Mouse (Mus musculus) heart, postnatal 0 days (tissue): ENCODE measurements around the gene P4ha2. TPM values are rescaled to one million over a fixed set of nuclear protein-coding genes. Genes with fewer than 3 reads are reported as not detected.

Experiments
- ATAC-seq: fragments of 200-750 bp; cut with Nextera tagmentation; 2 replicates; pipeline ENCODE4 v1.8.0; 2017; ENCODE audit warnings: low read depth, moderate number of reproducible peaks, moderate library complexity; ENCODE audit not compliant: insufficient read depth
- DNase-seq: peaks from one replicate; pipeline ENCODE4 v3.0.0-alpha.2; 2016; ENCODE audit warnings: low spot score
- H3K27ac ChIP-seq: fragments of 300-500 bp; sonication (generic); 2 replicates; pipeline ENCODE4 v1.5.1; 2014; ENCODE audit warnings: low read depth, mild to moderate bottlenecking
- H3K27me3 ChIP-seq: fragments of 300-500 bp; sonication (generic); 2 replicates; pipeline ENCODE4 v1.6.1; 2014; ENCODE audit warnings: low read length, mixed read lengths; ENCODE audit not compliant: control insufficient read depth, insufficient read depth
- H3K36me3 ChIP-seq: fragments of 300-500 bp; sonication (generic); replicated peaks from 2 replicates; pipeline ENCODE4 v1.6.1; 2014; ENCODE audit warnings: low read length, mixed read lengths; ENCODE audit not compliant: control insufficient read depth, insufficient read depth
- H3K4me1 ChIP-seq: fragments of 300-500 bp; sonication (generic); 2 replicates; pipeline ENCODE4 v1.6.1; 2014; ENCODE audit warnings: antibody characterized with exemption; ENCODE audit not compliant: control insufficient read depth, insufficient read depth
- H3K4me2 ChIP-seq: fragments of 300-500 bp; sonication (generic); 2 replicates; pipeline ENCODE4 v1.6.1; 2014; ENCODE audit warnings: low read depth, mild to moderate bottlenecking, low read length, moderate library complexity
- H3K4me3 ChIP-seq: fragments of 300-500 bp; sonication (generic); 2 replicates; pipeline ENCODE4 v1.5.1; 2014; ENCODE audit warnings: low read depth, low read length
- H3K9ac ChIP-seq: fragments of 300-500 bp; sonication (generic); replicated peaks from 2 replicates; pipeline ENCODE4 v1.6.1; 2014; ENCODE audit warnings: low read depth, low read length, mixed read lengths
- H3K9me3 ChIP-seq: fragments of 300-500 bp; sonication (generic); replicated peaks from 2 replicates; pipeline ENCODE4 v1.6.1; 2016; ENCODE audit warnings: low read length; ENCODE audit not compliant: control insufficient read depth
- CTCF ChIP-seq: IDR thresholded peaks from 2 replicates; pipeline ENCODE4 v1.5.1; 2016; ENCODE audit warnings: antibody characterized with exemption, control low read depth, low read depth
- EP300 ChIP-seq: IDR thresholded peaks from 2 replicates; pipeline ENCODE4 v1.6.1; 2016; ENCODE audit warnings: antibody characterized with exemption, low read depth
- WGBS: fragments of 180-500 bp; shearing (Covaris S2); extraction: QIAGEN DNeasy Blood & Tissue Kit; methylation state at CpG from one replicate; pipeline ENCODE4 v1.1.7; 2014; 5-methylcytosine and 5-hydroxymethylcytosine counted together
- polyA plus RNA-seq: library from polyadenylated mRNA; unstranded; fragments of >200 nt; fragmentation: Nextera tagmentation; extraction: Ambion mirVana; gene quantifications from 2 replicates; pipeline ENCODE4 v1.2.1, GENCODE M21; 2015
- total RNA-seq: library from RNA; depleted of rRNA; stranded (reverse); fragments of >200 nt; gene quantifications from 2 replicates; pipeline ENCODE4 v1.2.3, GENCODE M21; 2014; ENCODE audit warnings: low replicate concordance

Gene P4ha2
- total and polyA plus RNA-seq, 2 experiments from 2014 or later = 19.8 to 49.0 TPM

DNA sequence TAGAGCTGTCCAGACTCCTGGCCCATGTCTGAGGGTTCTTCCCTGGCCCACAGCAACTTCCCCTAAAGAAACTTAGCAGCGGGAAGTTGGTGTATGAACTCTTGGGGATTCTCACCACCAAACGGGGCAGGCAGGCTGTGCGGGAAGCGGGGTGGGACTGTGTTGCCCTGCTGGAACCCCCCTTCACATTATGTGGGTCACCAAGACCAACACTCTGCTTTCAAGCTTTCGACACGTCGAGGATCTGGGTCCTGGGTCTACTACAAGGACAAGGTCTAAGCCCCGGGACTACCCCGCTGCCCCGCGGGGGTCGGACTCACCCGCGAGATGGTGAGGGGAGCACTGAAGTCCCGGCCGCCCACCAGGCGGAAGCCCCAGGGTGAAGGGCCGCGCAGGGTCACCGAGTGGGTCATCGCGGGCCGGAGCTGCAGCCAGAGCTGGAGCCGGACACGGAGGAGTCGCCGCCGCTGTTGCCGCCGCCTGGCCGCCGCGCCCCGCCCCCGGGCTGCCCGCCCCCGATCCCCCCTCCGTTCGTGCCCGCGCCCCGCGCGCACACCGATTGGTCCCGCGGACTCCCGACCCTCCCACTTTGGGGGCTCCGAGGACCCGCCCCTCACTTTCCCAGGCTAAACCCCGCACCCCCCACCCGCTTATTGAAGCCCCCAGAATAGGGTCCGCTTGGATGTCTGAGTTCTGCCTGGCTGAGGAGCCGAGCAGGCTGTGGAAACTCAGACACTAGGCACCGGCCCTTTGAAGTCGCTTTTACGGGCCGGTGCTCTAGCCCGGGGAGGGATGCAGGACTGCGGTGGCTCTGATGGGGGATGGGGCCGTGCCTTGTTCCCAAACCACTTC is 31.1 kb upstream of the P4ha2 start, which contains the start of gene Pdlim4:
Pdlim4 (minus strand) TSS at position 495 of the 852 bp plus-strand sequence.
- Histone ChIP-seq H3K9me3 (no peaks in the 10 kb centered on the region), H3K4me2 (peak within 1 kb of the TSS; percentile 90), H3K4me3 (peak within 1 kb of the TSS; percentile 58), H3K9ac (peak within 1 kb of the TSS; percentile 56), H3K27me3 (peaks cover 21% of the 10 kb centered on the region), H3K27ac (no peak within 1 kb of the TSS), H3K4me1 (peaks cover 37% of the 10 kb centered on the region), H3K36me3 (no peaks in the 10 kb centered on the region)
- ATAC-seq (no peak), DNase-seq (no peak)
- no peak for TF ChIP-seq CTCF
- TF ChIP-seq EP300 = no peak
- WGBS = 5% methylated on average over 33 of the region's 61 CpGs

DNA sequence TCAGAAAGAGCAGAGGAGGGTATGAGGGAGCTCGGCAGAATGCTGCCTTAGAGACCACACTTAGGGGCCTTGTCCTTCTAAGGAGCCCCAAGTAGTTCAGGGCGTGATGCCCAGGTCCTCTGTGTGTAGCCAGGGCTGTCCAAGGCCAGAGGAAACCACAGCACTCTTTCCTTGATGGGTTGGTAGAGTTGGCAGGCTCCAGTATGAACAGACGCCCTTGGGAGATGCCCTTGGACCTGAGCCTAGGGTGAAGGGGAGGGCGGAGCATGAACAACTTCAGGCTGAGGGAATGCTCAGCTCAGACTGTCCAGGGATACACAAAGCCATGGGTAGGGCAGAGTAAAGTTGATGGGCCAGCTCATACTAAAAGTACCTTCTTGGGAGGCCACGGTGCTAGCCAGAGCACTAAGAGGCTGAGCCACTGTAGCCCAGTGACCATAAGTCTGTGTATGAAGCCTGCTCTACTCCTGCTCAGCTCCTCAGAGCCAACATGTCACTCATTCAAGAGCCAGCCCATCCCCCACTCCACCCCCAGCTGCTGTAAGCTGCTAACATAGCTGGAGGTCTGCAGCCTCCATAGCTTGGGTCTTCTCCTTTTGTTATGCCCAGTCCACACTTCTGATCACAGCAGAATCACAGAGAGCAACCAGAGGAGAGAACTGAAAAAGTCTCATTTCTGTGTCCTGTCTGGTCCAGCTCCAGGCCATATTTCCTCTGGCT is 28.0 kb upstream of the P4ha2 start:
- 68% methylated on average over 5 of the region's 5 CpGs for WGBS
- DNase-seq = no peak
- H3K4me1 ChIP-seq = peaks cover 26% of the 10 kb centered on the region

DNA sequence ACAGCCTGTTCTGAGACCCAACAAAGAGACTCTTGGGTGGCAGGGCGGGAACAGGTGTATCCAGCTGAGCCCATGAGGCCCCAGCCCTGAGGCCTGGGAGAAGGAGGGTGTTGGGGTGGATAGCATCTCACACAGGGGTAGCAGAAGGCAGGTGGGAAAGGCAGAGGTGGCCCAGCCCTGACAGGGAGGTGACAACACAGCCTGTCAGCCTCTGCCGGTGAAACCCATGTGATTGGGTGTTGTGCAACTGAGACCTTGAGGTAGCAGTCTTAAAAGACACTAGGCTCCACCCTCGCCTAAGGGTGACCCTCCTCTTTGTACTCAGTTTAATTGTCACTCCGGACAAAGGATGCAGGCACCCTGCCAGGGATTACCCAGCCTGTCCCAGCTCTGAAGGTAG is 26.6 kb upstream of the P4ha2 start:
- Histone ChIP-seq H3K27ac (no peak overlapping the region), H3K36me3 (no peaks in the 10 kb centered on the region), H3K9me3 (no peaks in the 10 kb centered on the region), H3K4me3 (no peak overlapping the region), H3K4me2 (no peak overlapping the region), H3K9ac (no peak overlapping the region), H3K27me3 (peaks cover 21% of the 10 kb centered on the region), H3K4me1 (peaks cover 18% of the 10 kb centered on the region)
- TF ChIP-seq EP300 = no peak
- 54% methylated on average over 4 of the region's 4 CpGs for WGBS
- DNase-seq (no peak), ATAC-seq (no peak)

More for the DNA sequence above, 28.0 kb upstream of the P4ha2 start:
- Histone ChIP-seq H3K36me3 (no peaks in the 10 kb centered on the region), H3K4me2 (no peak overlapping the region), H3K27ac (no peak overlapping the region), H3K27me3 (peaks cover 21% of the 10 kb centered on the region), H3K4me3 (no peak overlapping the region), H3K9ac (no peak overlapping the region), H3K9me3 (no peaks in the 10 kb centered on the region)
- TF ChIP-seq EP300 = no peak
- TF ChIP-seq CTCF = no peak
- peak; percentile 42; the same call in 1 of the 2 replicates for ATAC-seq

DNA sequence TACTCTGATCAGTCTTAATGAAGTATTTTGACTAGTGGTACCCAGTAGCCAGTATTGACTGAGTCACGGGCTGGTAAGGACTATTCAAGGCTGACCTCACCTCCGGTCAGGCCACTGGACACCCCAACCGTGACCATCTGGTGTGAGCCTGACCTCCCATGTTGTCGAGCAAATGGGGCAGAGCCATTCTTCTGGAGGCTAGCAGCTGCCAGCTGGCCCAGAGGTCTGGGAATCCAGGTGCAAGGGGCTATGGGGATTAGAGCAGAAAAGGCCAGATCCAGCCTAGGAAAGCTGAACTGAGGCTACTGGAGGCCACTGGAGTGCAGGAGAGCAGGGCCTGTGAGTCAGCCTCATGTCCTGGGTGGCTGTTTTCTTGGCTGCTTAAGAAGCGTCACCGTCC is 24.5 kb upstream of the P4ha2 start:
- TF ChIP-seq CTCF (no peak), EP300 (no peak)
- H3K9me3 ChIP-seq = no peaks in the 10 kb centered on the region
- H3K9ac ChIP-seq = no peak overlapping the region
- H3K4me2 ChIP-seq = no peak overlapping the region
- ATAC-seq = no peak
- H3K27ac ChIP-seq = no peak overlapping the region
- no peaks in the 10 kb centered on the region for H3K36me3 ChIP-seq
- 82% methylated on average over 6 of the region's 6 CpGs for WGBS
- peaks cover 12% of the 10 kb centered on the region for H3K27me3 ChIP-seq
- no peak overlapping the region for H3K4me3 ChIP-seq
- peaks cover 18% of the 10 kb centered on the region for H3K4me1 ChIP-seq
- no peak for DNase-seq

DNA sequence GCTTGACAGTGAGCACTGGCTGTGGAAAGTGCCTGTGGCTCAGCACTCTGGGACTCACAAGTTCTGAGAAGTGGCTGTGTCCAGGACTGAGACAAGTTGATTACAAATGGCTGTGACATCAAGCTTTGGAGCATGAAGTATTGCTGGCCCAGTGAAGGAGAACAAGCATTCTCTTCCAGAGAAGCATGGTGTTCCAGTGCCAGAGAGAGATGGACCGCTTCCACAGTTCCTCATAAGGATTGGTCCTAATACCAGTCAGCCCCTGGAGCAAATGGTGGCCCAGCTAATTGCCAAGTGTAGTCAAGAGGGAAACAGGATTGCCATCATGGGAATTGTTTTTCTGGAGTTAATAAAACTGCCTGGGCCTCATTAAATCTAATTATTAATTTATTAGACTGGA is 23.8 kb upstream of the P4ha2 start:
- Histone ChIP-seq H3K4me3 (no peak overlapping the region), H3K9ac (no peak overlapping the region), H3K9me3 (no peaks in the 10 kb centered on the region), H3K36me3 (no peaks in the 10 kb centered on the region), H3K27ac (no peak overlapping the region), H3K27me3 (peaks cover 10% of the 10 kb centered on the region; the same call in 1 of the 2 replicates), H3K4me1 (peaks cover 18% of the 10 kb centered on the region), H3K4me2 (no peak overlapping the region)
- no peak for ATAC-seq
- no peak for TF ChIP-seq EP300
- TF ChIP-seq CTCF = no peak
- WGBS = 97% methylated on average over 1 of the region's 1 CpGs
- no peak for DNase-seq
